Mouse (Mus musculus) ovary, postnatal 36 days (tissue): ENCODE measurements around the gene Olfr867.

ENCODE experiments used
- DNase-seq: peaks from one replicate; pipeline ENCODE4 v3.0.0; 2022; ENCODE audit warnings: low spot score, mixed read lengths

Gene Olfr867

DNA sequence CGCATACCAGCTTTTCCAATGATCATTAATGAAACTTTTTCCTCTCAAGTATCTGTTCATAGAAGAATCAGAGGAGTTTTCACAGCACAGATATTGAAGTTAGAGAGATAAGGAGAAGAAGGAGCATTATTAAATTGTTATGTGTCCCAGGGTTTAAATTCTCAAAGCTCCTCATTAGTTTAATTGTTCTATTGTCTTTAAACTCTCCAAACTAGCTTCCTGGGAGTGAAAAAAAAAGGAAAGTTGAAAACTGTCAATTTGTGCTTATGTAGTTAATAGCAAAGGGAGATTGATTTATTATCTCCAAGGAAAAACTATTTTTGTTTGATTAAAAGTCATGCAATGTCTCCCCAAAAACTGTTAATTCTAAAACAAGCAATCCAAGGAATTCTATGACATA lies at the start of gene Olfr867:
Gene Olfr867 (minus strand): TSS at position 101 of the 400 bp plus-strand sequence.
- no peak for DNase-seq

DNA sequence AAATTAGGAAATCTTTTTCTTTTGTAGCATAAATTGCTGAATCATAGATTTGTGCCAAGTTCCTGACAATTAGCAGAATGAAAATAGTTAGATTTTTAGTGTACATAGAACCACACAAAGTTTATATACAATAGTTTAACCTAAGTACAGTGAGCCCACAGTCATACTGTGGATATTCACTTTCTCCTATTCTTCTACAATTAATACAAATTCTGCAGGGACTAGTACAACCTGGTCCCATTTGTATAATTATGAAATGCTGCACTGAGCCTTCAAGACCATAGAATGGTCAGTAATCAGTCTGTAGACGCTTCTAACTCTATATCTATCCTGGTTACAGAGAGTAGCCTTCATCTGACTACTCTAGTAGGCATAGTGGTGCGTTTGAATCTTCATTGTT lies 41.0 kb upstream of the Olfr867 start, which contains the start of gene Olfr868:
Gene Olfr868 (plus strand): TSS at position 301 of the 400 bp plus-strand sequence.
- no peak for DNase-seq

DNA sequence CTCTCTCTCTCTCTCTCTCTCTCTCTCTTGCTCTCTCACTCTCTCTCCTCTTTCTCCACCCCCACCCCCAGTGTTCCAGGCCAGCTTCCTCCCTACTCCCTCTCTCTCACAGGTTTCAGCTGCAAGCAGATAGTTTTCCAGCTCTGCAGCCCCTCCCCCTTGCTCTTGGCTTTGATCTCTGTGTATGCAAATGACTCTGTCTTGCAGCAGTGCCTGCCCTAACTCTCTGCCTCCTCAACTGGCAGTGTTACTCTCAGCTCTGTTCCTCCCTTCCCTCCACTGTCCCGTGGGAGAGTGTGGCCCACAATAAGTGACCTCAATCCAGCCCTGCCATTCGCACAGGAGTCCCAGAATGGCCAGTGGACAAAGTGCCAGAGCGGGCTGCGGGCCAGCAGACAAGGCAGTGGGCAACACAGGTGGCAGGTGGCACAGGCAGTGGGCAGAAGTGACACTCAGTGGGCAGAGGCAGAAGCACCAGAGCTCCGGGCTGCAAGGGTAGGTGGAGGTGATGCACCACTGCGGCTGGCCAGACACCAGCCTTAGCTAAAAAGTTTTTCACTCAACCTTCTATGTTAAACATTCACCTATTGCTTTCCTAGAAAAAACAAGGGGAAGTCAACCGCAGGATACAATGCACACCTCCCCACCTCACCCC lies 16.3 kb upstream of the Olfr867 start:
- no peak for DNase-seq

DNA sequence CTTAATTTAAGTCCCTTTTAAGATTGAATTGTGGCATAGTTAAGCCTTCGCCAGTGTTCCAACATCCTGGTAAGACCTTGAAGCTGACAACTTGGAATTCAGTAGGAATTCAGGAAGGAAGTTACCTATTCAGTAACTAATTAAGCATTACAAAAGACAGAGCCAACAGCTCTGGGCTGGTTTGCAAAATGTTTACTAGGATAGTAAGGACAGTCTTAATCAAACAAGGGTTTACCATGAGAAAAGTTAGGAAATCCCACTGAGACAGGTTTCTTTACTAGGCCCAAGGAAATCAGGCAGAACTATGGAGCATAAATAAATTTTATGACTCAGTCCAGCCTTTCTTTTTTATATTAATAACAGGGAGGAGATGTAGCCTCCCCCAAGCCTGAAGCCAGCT lies 13.9 kb upstream of the Olfr867 start:
- no peak for DNase-seq

DNA sequence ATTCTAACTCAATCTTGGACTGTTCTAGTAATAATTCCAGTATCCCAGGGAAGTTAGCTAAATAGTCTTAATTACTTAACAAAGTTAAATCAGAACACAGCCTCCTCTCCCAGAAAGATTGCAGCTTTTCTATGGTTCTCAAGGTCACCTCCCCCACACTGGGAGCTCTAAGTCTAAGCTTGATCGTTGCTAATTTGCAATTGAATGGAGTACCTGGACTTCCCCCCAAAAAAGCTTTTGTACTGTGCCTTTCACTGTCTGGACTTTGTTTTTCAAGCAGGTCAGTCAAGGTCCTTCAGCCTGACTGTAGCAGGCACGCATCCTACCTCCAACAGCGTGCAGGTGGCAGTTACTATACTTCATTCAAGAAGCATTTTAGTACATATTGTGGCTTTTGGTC lies 12.9 kb upstream of the Olfr867 start:
- no peak for DNase-seq

DNA sequence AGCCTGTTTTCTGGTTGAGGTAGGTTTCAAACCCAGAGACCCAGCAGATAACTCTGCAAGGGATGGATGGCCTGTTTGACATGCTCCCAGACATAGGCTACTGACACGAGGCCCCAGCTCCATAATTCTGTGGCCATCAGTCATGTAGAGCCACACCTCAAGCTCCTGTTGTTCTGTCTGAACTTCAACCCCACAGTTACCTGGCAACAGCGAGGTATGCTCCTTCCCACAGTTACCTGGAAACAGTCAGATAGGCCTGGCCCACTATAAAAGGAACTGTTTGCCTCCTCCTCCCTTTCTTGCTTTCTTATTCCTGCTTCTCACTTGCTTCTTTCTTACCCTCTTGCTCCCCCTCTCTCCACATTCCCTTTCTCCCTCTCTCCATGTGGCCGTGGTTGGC lies 9.4 kb downstream of the Olfr867 start:
- no peak for DNase-seq

DNA sequence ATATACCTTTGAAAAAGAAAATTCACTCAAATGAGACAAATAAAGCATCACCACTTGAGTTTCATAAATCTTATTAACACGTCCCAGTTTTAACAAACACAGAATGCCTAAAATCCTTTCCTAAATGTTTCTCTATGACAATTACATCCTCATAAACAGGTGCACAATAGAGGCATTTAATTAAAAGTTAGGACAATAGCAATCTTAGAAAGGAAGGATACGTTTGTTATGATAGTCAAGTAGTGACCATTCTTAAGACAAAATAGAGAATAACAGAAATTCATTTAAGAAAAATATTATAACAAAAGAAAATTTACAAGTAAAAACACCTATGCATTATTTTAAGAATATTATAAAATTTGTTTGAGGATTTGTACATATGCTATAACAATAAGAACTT lies 29.4 kb downstream of the Olfr867 start, which contains the start of gene Olfr866:
Gene Olfr866 (minus strand): TSS at position 101 of the 400 bp plus-strand sequence.
- DNase-seq: no peak
